In genomic region chr13:10131064-10131463, GRCm38 (mm10) we compare ENCODE assay signal across 17 mouse cellular contexts.
"Had no signal": no experiment of that assay in that cellular context is flagged by ENCODE, and none has a peak within 500 bp of the region (broad histone marks: within the 10 kb centered on the region; RNA-seq: fewer than 3 reads in every experiment).

No protein-coding gene starts in this region.

- DNase-seq: kidney, adult 11 months; kidney, adult 9 months; kidney, postnatal 14 days; kidney, postnatal 4 days; left cerebral cortex, postnatal 4 days; liver, embryonic 13.5 days; lung, adult 2 months; lung, postnatal 14 days; lung, postnatal 4 days; right cerebral cortex, adult 18-20 months; right cerebral cortex, postnatal 14 days; right cerebral cortex, postnatal 4 days; thymus, postnatal 25 days had no signal

- H3K27me3 ChIP-seq: liver, embryonic 13.5 days; midbrain, embryonic 12.5 days; neural tube, embryonic 13.5 days; stomach, embryonic 15.5 days had no signal

- H3K9me3 ChIP-seq: liver, embryonic 13.5 days; midbrain, embryonic 12.5 days; neural tube, embryonic 13.5 days; stomach, embryonic 15.5 days had no signal

- H3K4me1 ChIP-seq: liver, embryonic 13.5 days; midbrain, embryonic 12.5 days; neural tube, embryonic 13.5 days; stomach, embryonic 15.5 days had no signal

- H3K27ac ChIP-seq: liver, embryonic 13.5 days; midbrain, embryonic 12.5 days; neural tube, embryonic 13.5 days; stomach, embryonic 15.5 days had no signal

- H3K4me3 ChIP-seq: liver, embryonic 13.5 days; midbrain, embryonic 12.5 days; myocyte; neural tube, embryonic 13.5 days; stomach, embryonic 15.5 days had no signal

- H3K36me3 ChIP-seq: liver, embryonic 13.5 days; midbrain, embryonic 12.5 days; neural tube, embryonic 13.5 days; stomach, embryonic 15.5 days had no signal
